Mouse (Mus musculus) E14TG2a.4 (cell line): Measurements from ENCODE around the gene Ctxn1.
A peak's percentile ranks its signal among the peaks of the same experiment; 100 is the strongest.

Experiments used
- H3K27me3 ChIP-seq: 2 replicates; pipeline ENCODE4 v1.6.1; 2014; ENCODE audit warnings: low read length, control low read depth; ENCODE audit not compliant: insufficient read depth
- H3K36me3 ChIP-seq: 2 replicates; pipeline ENCODE4 v1.6.1; 2014; ENCODE audit warnings: low read length, control low read depth; ENCODE audit not compliant: insufficient read depth
- H3K4me1 ChIP-seq: replicated peaks from 2 replicates; pipeline ENCODE4 v1.6.1; 2014; ENCODE audit warnings: low read depth, low read length, control low read depth
- H3K4me3 ChIP-seq: replicated peaks from 2 replicates; pipeline ENCODE4 v1.5.1; 2014; ENCODE audit warnings: mild to moderate bottlenecking, low read length
- H3K9me3 ChIP-seq: 2 replicates; pipeline ENCODE4 v1.6.1; 2014; ENCODE audit warnings: low read length, control low read depth
- CTCF ChIP-seq: conservative IDR thresholded peaks from 2 replicates; pipeline ENCODE4 v1.5.1; 2014; ENCODE audit warnings: low read length
- NANOG ChIP-seq: IDR thresholded peaks from 2 replicates; pipeline ENCODE4 v1.6.1; 2014; ENCODE audit warnings: borderline replicate concordance, low read length, mixed read lengths
- POU5F1 ChIP-seq: IDR thresholded peaks from 2 replicates; pipeline ENCODE4 v1.6.1; 2014; ENCODE audit warnings: low read length, borderline replicate concordance

The Ctxn1 gene

GRCm38 (mm10) chr8:4259125-4259804, at the start of gene Ctxn1:
Gene Ctxn1 (minus strand): TSS chr8:4259274.
- TF ChIP-seq POU5F1 (no peak), CTCF (no peak)
- peak within 1 kb of the TSS; percentile 84 for H3K4me3 ChIP-seq
- H3K4me1 ChIP-seq, result peaks cover 33% of the 10 kb centered on the region

DNA sequence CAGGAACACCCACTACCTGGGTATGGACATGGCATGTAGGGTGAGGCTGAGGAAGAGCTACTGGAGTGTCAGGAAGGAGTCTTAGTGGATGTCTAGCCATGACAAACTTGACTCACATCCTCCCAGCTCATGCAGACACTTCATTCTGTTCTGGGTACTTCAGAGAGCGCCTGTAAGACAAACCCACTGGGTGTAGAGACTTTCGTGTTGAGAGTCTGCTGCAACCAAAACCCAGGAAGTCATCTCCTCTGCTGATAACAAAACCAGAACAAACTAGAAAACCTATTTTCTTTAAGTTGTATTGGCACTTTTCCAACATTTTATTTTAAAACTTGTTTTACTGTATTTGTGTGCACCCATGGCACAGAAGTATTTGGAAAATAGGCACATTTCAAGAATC, 46.8 kb upstream of the Ctxn1 start:
- H3K27me3 ChIP-seq, result no peaks in the 10 kb centered on the region
- peaks cover 100% of the 10 kb centered on the region for H3K36me3 ChIP-seq
- no peak overlapping the region for H3K4me3 ChIP-seq
- no peaks in the 10 kb centered on the region for H3K9me3 ChIP-seq
- peaks cover 7% of the 10 kb centered on the region; the same call in 1 of the 2 replicates for H3K4me1 ChIP-seq
- TF ChIP-seq POU5F1 (no peak), NANOG (no peak), CTCF (no peak)

More at GRCm38 (mm10) chr8:4259125-4259804, at the start of gene Ctxn1:
- no peaks in the 10 kb centered on the region for H3K27me3 ChIP-seq
- no peaks in the 10 kb centered on the region for H3K9me3 ChIP-seq
- peaks cover 87% of the 10 kb centered on the region for H3K36me3 ChIP-seq

DNA sequence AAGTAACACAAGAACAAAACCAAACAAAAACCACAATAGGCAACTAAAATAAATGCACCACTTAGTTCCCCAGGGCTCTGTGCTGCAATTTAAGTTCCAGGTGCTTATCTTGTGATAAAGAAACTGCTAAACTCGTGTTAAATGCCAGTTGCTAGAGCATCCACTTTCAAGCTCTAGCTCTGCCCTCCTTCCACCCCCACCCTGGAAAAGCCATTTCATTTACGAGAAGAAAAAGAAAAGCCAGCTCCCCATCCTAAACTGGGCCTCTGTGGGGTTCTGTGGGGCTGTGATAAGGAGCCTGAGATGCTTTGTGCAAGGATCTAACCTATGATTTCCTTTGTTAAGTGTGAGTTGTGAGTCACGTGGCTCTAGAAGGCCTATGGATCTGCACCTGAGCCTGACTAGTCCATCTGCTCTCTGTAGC, 45.1 kb upstream of the Ctxn1 start:
- Histone ChIP-seq H3K27me3 (no peaks in the 10 kb centered on the region), H3K9me3 (no peaks in the 10 kb centered on the region), H3K4me3 (no peak overlapping the region), H3K36me3 (peaks cover 99% of the 10 kb centered on the region), H3K4me1 (peaks cover 17% of the 10 kb centered on the region)
- no peak for TF ChIP-seq NANOG
- no peak for TF ChIP-seq CTCF
- TF ChIP-seq POU5F1, result no peak

GRCm38 (mm10) chr8:4297822-4298221, 38.7 kb upstream of the Ctxn1 start:
- TF ChIP-seq CTCF, result no peak
- TF ChIP-seq POU5F1, result no peak
- TF ChIP-seq NANOG, result no peak
- Histone ChIP-seq H3K4me3 (no peak overlapping the region), H3K9me3 (no peaks in the 10 kb centered on the region), H3K36me3 (peaks cover 98% of the 10 kb centered on the region), H3K27me3 (no peaks in the 10 kb centered on the region), H3K4me1 (peaks cover 17% of the 10 kb centered on the region)

- H3K4me1 ChIP-seq, result peaks cover 25% of the 10 kb centered on the region
- H3K36me3 ChIP-seq, result peaks cover 98% of the 10 kb centered on the region
- H3K4me3 ChIP-seq, result no peak overlapping the region
- no peaks in the 10 kb centered on the region for H3K27me3 ChIP-seq
- TF ChIP-seq NANOG (no peak), POU5F1 (no peak), CTCF (no peak)
- no peaks in the 10 kb centered on the region for H3K9me3 ChIP-seq
These were observed 33.7 kb upstream of the Ctxn1 start for GRCm38 (mm10) chr8:4292738-4293137.

DNA sequence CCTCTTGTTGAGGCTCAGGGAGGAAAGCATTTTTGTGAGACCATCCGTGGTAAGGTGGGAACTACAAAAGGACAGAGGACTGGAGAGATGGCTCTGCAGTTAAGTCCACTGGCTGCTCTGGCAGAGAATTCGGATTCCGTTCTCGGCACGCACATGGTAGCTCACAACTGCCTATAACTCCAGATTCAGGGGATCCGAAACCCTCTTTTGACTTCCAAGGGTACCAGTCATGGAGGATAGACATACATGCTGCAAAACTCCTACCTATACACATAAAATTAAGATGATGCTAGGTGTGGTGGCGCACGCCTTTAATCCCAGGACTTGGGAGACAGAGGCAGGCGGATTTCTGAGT, 17.0 kb upstream of the Ctxn1 start:
- no peaks in the 10 kb centered on the region for H3K9me3 ChIP-seq
- H3K27me3 ChIP-seq, result no peaks in the 10 kb centered on the region
- H3K36me3 ChIP-seq, result peaks cover 26% of the 10 kb centered on the region
- TF ChIP-seq POU5F1, result no peak
- no peak for TF ChIP-seq CTCF
- TF ChIP-seq NANOG, result no peak
- peak overlapping the region; percentile 98 for H3K4me3 ChIP-seq
- peaks cover 23% of the 10 kb centered on the region for H3K4me1 ChIP-seq

- TF ChIP-seq CTCF (no peak), NANOG (no peak), POU5F1 (no peak)
- Histone ChIP-seq H3K4me1 (peaks cover 23% of the 10 kb centered on the region), H3K9me3 (no peaks in the 10 kb centered on the region), H3K36me3 (peaks cover 27% of the 10 kb centered on the region), H3K4me3 (peak within 1 kb of the TSS; percentile 98), H3K27me3 (no peaks in the 10 kb centered on the region)
These were observed 16.4 kb upstream of the Ctxn1 start, which contains the start of gene Timm44 for GRCm38 (mm10) chr8:4275275-4276110. Gene Timm44 (minus strand): TSS chr8:4275913.

GRCm38 (mm10) chr8:4269609-4270008, 10.5 kb upstream of the Ctxn1 start:
- Histone ChIP-seq H3K4me1 (peaks cover 38% of the 10 kb centered on the region), H3K4me3 (no peak overlapping the region), H3K27me3 (no peaks in the 10 kb centered on the region), H3K36me3 (peaks cover 86% of the 10 kb centered on the region), H3K9me3 (no peaks in the 10 kb centered on the region)
- no peak for TF ChIP-seq NANOG
- no peak for TF ChIP-seq CTCF
- no peak for TF ChIP-seq POU5F1

GRCm38 (mm10) chr8:4267627-4268026, 8.6 kb upstream of the Ctxn1 start:
- H3K9me3 ChIP-seq, result no peaks in the 10 kb centered on the region
- H3K4me1 ChIP-seq, result peaks cover 25% of the 10 kb centered on the region
- no peaks in the 10 kb centered on the region for H3K27me3 ChIP-seq
- TF ChIP-seq CTCF (peak; percentile 61), POU5F1 (no peak)
- no peak overlapping the region for H3K4me3 ChIP-seq
- peaks cover 87% of the 10 kb centered on the region for H3K36me3 ChIP-seq
